Mouse (Mus musculus): ENCODE data around the gene Snrpd3. TPM values are rescaled to one million over a fixed set of nuclear protein-coding genes. Genes with fewer than 3 reads are reported as not detected.
A peak's percentile ranks its signal among the peaks of the same experiment; 100 is the strongest.
"Not testable (repeated sequence)": the region's sequence is repeated elsewhere in the genome, so short reads cannot be mapped to it uniquely, and the experiment has no call there.

Snrpd3 gene
- total RNA-seq, 1 experiment from 2014 or later = 40.2 TPM

GRCm38 (mm10) chr10:75495304-75495703, 22.0 kb upstream of the Snrpd3 start:
- ATAC-seq (replicated peaks in 1 of 2; ENCODE audit: insufficient read depth in 1 of 2, low FRiP score in 2 of 2, low TSS enrichment in 1 of 2, low read depth in 1 of 2, poor library complexity in 2 of 2, severe bottlenecking in 2 of 2) = no peak

- no peak for ATAC-seq (replicated peaks in 1 of 2; ENCODE audit: insufficient read depth in 1 of 2, low FRiP score in 2 of 2, low TSS enrichment in 1 of 2, low read depth in 1 of 2, poor library complexity in 2 of 2, severe bottlenecking in 2 of 2)
Observed at GRCm38 (mm10) chr10:75495921-75496320, 21.4 kb upstream of the Snrpd3 start.

GRCm38 (mm10) chr10:75499214-75499613, 18.1 kb upstream of the Snrpd3 start:
- not testable (repeated sequence) for ATAC-seq (replicated peaks in 1 of 2; ENCODE audit: insufficient read depth in 1 of 2, low FRiP score in 2 of 2, low TSS enrichment in 1 of 2, low read depth in 1 of 2, poor library complexity in 2 of 2, severe bottlenecking in 2 of 2)

- ATAC-seq (replicated peaks in 1 of 2; ENCODE audit: insufficient read depth in 1 of 2, low FRiP score in 2 of 2, low TSS enrichment in 1 of 2, low read depth in 1 of 2, poor library complexity in 2 of 2, severe bottlenecking in 2 of 2) = no peak
Observed at GRCm38 (mm10) chr10:75499791-75500190, 17.6 kb upstream of the Snrpd3 start.

- ATAC-seq (replicated peaks in 1 of 2; ENCODE audit: insufficient read depth in 1 of 2, low FRiP score in 2 of 2, low TSS enrichment in 1 of 2, low read depth in 1 of 2, poor library complexity in 2 of 2, severe bottlenecking in 2 of 2) = no peak
Observed at GRCm38 (mm10) chr10:75500345-75500744, 17.0 kb upstream of the Snrpd3 start.

- ATAC-seq (replicated peaks in 1 of 2; ENCODE audit: insufficient read depth in 1 of 2, low FRiP score in 2 of 2, low TSS enrichment in 1 of 2, low read depth in 1 of 2, poor library complexity in 2 of 2, severe bottlenecking in 2 of 2) = no peak
Observed at GRCm38 (mm10) chr10:75501641-75502040, 15.7 kb upstream of the Snrpd3 start.

GRCm38 (mm10) chr10:75503692-75504091, 13.7 kb upstream of the Snrpd3 start:
- peak; percentile 54 to 62; a peak in 3 of 4 replicates for ATAC-seq (replicated peaks in 1 of 2; ENCODE audit: insufficient read depth in 1 of 2, low FRiP score in 2 of 2, low TSS enrichment in 1 of 2, low read depth in 1 of 2, poor library complexity in 2 of 2, severe bottlenecking in 2 of 2)

GRCm38 (mm10) chr10:75504234-75505129, 12.9 kb upstream of the Snrpd3 start:
- ATAC-seq (replicated peaks in 1 of 2; ENCODE audit: insufficient read depth in 1 of 2, low FRiP score in 2 of 2, low TSS enrichment in 1 of 2, low read depth in 1 of 2, poor library complexity in 2 of 2, severe bottlenecking in 2 of 2) = peak; percentile 72; a peak in 3 of 4 replicates

GRCm38 (mm10) chr10:75505130-75505495, 12.2 kb upstream of the Snrpd3 start:
- ATAC-seq (replicated peaks in 1 of 2; ENCODE audit: insufficient read depth in 1 of 2, low FRiP score in 2 of 2, low TSS enrichment in 1 of 2, low read depth in 1 of 2, poor library complexity in 2 of 2, severe bottlenecking in 2 of 2) = no peak

- ATAC-seq (replicated peaks in 1 of 2; ENCODE audit: insufficient read depth in 1 of 2, low FRiP score in 2 of 2, low TSS enrichment in 1 of 2, low read depth in 1 of 2, poor library complexity in 2 of 2, severe bottlenecking in 2 of 2) = not testable (repeated sequence)
Observed at GRCm38 (mm10) chr10:75505928-75506327, 11.4 kb upstream of the Snrpd3 start.

- no peak for ATAC-seq (replicated peaks in 1 of 2; ENCODE audit: insufficient read depth in 1 of 2, low FRiP score in 2 of 2, low TSS enrichment in 1 of 2, low read depth in 1 of 2, poor library complexity in 2 of 2, severe bottlenecking in 2 of 2)
Observed at GRCm38 (mm10) chr10:75510446-75510845, 6.9 kb upstream of the Snrpd3 start.

GRCm38 (mm10) chr10:75511060-75511459, 6.3 kb upstream of the Snrpd3 start:
- ATAC-seq (replicated peaks in 1 of 2; ENCODE audit: insufficient read depth in 1 of 2, low FRiP score in 2 of 2, low TSS enrichment in 1 of 2, low read depth in 1 of 2, poor library complexity in 2 of 2, severe bottlenecking in 2 of 2) = no peak

GRCm38 (mm10) chr10:75511897-75512296, 5.5 kb upstream of the Snrpd3 start:
- no peak for ATAC-seq (replicated peaks in 1 of 2; ENCODE audit: insufficient read depth in 1 of 2, low FRiP score in 2 of 2, low TSS enrichment in 1 of 2, low read depth in 1 of 2, poor library complexity in 2 of 2, severe bottlenecking in 2 of 2)

- no peak for ATAC-seq (replicated peaks in 1 of 2; ENCODE audit: insufficient read depth in 1 of 2, low FRiP score in 2 of 2, low TSS enrichment in 1 of 2, low read depth in 1 of 2, poor library complexity in 2 of 2, severe bottlenecking in 2 of 2)
Observed at GRCm38 (mm10) chr10:75512796-75513195, 4.6 kb upstream of the Snrpd3 start.

- no peak for ATAC-seq (replicated peaks in 1 of 2; ENCODE audit: insufficient read depth in 1 of 2, low FRiP score in 2 of 2, low TSS enrichment in 1 of 2, low read depth in 1 of 2, poor library complexity in 2 of 2, severe bottlenecking in 2 of 2)
Observed at GRCm38 (mm10) chr10:75513306-75514067, 3.9 kb upstream of the Snrpd3 start.

GRCm38 (mm10) chr10:75514361-75514760, 3.0 kb upstream of the Snrpd3 start:
- no peak for ATAC-seq (replicated peaks in 1 of 2; ENCODE audit: insufficient read depth in 1 of 2, low FRiP score in 2 of 2, low TSS enrichment in 1 of 2, low read depth in 1 of 2, poor library complexity in 2 of 2, severe bottlenecking in 2 of 2)

- no peak for ATAC-seq (replicated peaks in 1 of 2; ENCODE audit: insufficient read depth in 1 of 2, low FRiP score in 2 of 2, low TSS enrichment in 1 of 2, low read depth in 1 of 2, poor library complexity in 2 of 2, severe bottlenecking in 2 of 2)
Observed at GRCm38 (mm10) chr10:75515216-75516037, 1.9 kb upstream of the Snrpd3 start.
